Mouse (Mus musculus) spleen, adult 2 months (tissue): ENCODE results near the gene Epas1.

ENCODE experiments used
- CTCF ChIP-seq: fragments of 200-500 bp; IDR thresholded peaks from 2 replicates; pipeline ENCODE4 v1.5.1; 2011; ENCODE audit warnings: mild to moderate bottlenecking, inconsistent platforms; ENCODE audit not compliant: insufficient read depth, insufficient read length, insufficient replicate concordance; ENCODE audit errors: extremely low read depth
- POLR2A ChIP-seq: fragments of 200-500 bp; IDR thresholded peaks from 2 replicates; pipeline ENCODE4 v1.6.1; 2011; ENCODE audit warnings: low read depth, low read length, inconsistent platforms

DNA sequence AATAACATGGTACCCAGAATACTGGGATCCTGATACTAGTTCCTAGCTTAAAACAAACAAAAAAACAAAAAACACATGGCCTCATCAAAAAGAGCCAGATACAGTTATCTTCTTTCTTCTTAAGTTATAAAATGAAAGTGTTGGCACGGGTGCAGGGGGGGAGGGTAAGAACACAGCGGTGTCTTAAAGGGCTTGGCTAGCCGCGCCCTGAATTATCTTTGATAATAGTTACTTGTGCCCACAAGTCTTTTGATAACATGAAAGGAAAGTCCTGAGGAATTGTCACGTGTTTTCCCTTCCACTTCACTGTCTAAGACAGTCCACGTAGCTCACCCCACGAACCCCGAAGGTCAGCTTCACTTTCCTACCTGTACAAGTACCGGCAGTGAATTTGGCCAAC is 123.4 kb downstream of the Epas1 start:
- TF ChIP-seq POLR2A (no peak), CTCF (no peak)
